ENCODE assay signal across 14 mouse cellular contexts in the genomic region with DNA sequence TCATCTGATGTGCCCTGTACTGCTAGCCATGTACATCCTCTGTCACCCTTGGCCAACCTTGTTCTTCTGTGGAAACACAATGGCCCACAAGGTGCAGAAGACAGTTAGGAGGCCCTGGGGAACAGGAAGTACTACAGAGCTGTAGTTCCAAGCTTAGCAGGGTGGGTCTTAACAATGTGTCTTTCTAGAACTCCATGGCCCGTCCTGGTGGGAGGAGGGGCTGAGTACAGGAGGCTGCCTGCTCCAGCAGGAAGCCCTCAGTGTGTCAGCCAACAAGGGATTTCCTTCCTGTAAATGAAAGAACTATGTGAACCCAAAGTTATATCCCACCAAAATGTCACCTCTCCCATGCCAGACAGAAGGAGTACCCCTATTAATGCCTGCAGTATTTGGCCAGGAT.
DNase-seq lines count a peak whose midpoint lies in the region; ATAC-seq lines count a peak whose summit lies in the region.
"Had no signal": no experiment of that assay in that cellular context is flagged by ENCODE, and none has a peak within 500 bp of the region (broad histone marks: within the 10 kb centered on the region; RNA-seq: fewer than 3 reads in every experiment).

No protein-coding gene starts in this region.

- WGBS in intestine, embryonic 16.5 days = 26% methylated on average over 1 of the region's 1 CpGs
- 31% methylated on average over 1 of the region's 1 CpGs for WGBS in intestine, embryonic 15.5 days
- WGBS in heart, embryonic 15.5 days = 44% methylated on average over 1 of the region's 1 CpGs

- H3K4me2 ChIP-seq in intestine, embryonic 16.5 days (ENCODE audit: low read depth, low read length) = no peak overlapping the region
- no peak overlapping the region for H3K4me2 ChIP-seq in intestine, embryonic 15.5 days (replicated peaks)
- H3K4me2 ChIP-seq in heart, embryonic 15.5 days = no peak overlapping the region
- H3K4me2 ChIP-seq: liver, embryonic 12.5 days had no signal

- H3K27me3 ChIP-seq in intestine, embryonic 16.5 days (replicated peaks; ENCODE audit: control insufficient read depth, insufficient read depth, low read length) = no peaks in the 10 kb centered on the region
- no peaks in the 10 kb centered on the region for H3K27me3 ChIP-seq in intestine, embryonic 15.5 days (replicated peaks)
- no peaks in the 10 kb centered on the region for H3K27me3 ChIP-seq in heart, embryonic 15.5 days
- H3K27me3 ChIP-seq: liver, embryonic 12.5 days; Patski had no signal

- no peak overlapping the region for H3K4me3 ChIP-seq in intestine, embryonic 16.5 days (ENCODE audit: low read length)
- no peak overlapping the region for H3K4me3 ChIP-seq in intestine, embryonic 15.5 days (replicated peaks)
- H3K4me3 ChIP-seq in heart, embryonic 15.5 days = no peak overlapping the region
- H3K4me3 ChIP-seq: liver, embryonic 12.5 days; midbrain, embryonic 10.5 days had no signal

- H3K36me3 ChIP-seq in intestine, embryonic 16.5 days (ENCODE audit: control insufficient read depth, insufficient read depth, low read length) = no peaks in the 10 kb centered on the region
- no peaks in the 10 kb centered on the region for H3K36me3 ChIP-seq in intestine, embryonic 15.5 days
- H3K36me3 ChIP-seq in heart, embryonic 15.5 days = no peaks in the 10 kb centered on the region
- H3K36me3 ChIP-seq: liver, embryonic 12.5 days; midbrain, embryonic 10.5 days had no signal

- peak; percentile 37 to 78 for DNase-seq in kidney, postnatal 25 days
- no peak for DNase-seq in right cerebral cortex, adult 18-20 months
- DNase-seq in cerebellum, postnatal 14 days = no peak
- DNase-seq: adrenal gland, adult 2 months; cerebellum, adult 11 months; retina, postnatal 1 day; thymus, postnatal 25 days had no signal

- H3K9ac ChIP-seq in intestine, embryonic 16.5 days (ENCODE audit: low read depth, low read length) = no peak overlapping the region
- H3K9ac ChIP-seq in intestine, embryonic 15.5 days = no peak overlapping the region
- H3K9ac ChIP-seq in heart, embryonic 15.5 days = no peak overlapping the region
- H3K9ac ChIP-seq: liver, embryonic 12.5 days had no signal

- peak; percentile 55; the same call in 1 of the 2 replicates for ATAC-seq in intestine, embryonic 16.5 days
- no peak for ATAC-seq in intestine, embryonic 15.5 days
- 0 out of 2 replicates have a peak, but pooled peaks have one; percentile 43 for ATAC-seq in heart, embryonic 15.5 days (replicated peaks; ENCODE audit: insufficient number of reproducible peaks, insufficient read depth, low FRiP score, low read depth)
- ATAC-seq in megakaryocyte progenitor cell, adult 5-6 weeks (replicated peaks; ENCODE audit: poor library complexity) = peak; percentile 38; the same call in 1 of the 2 replicates
- ATAC-seq: liver, embryonic 12.5 days; Patski had no signal

- H3K27ac ChIP-seq in intestine, embryonic 16.5 days (ENCODE audit: low read length) = no peak overlapping the region
- no peak overlapping the region for H3K27ac ChIP-seq in intestine, embryonic 15.5 days
- H3K27ac ChIP-seq in heart, embryonic 15.5 days = no peak overlapping the region
- H3K27ac ChIP-seq: liver, embryonic 12.5 days; midbrain, embryonic 10.5 days had no signal

- H3K4me1 ChIP-seq in intestine, embryonic 16.5 days (ENCODE audit: control insufficient read depth, insufficient read depth, low read length) = no peaks in the 10 kb centered on the region; the same call in 1 of the 2 replicates
- H3K4me1 ChIP-seq in intestine, embryonic 15.5 days (replicated peaks) = no peaks in the 10 kb centered on the region
- H3K4me1 ChIP-seq in heart, embryonic 15.5 days (replicated peaks) = peaks cover 17% of the 10 kb centered on the region
- H3K4me1 ChIP-seq: liver, embryonic 12.5 days had no signal

- H3K9me3 ChIP-seq in intestine, embryonic 16.5 days (ENCODE audit: control insufficient read depth, low read length) = no peaks in the 10 kb centered on the region
- H3K9me3 ChIP-seq in intestine, embryonic 15.5 days = no peaks in the 10 kb centered on the region
- H3K9me3 ChIP-seq in heart, embryonic 15.5 days (replicated peaks) = no peaks in the 10 kb centered on the region
- H3K9me3 ChIP-seq: liver, embryonic 12.5 days; midbrain, embryonic 10.5 days had no signal

Comparison
In these comparisons a context has a peak if more than half of its experiments do, and no peak if none do; other contexts are left out.
1. DNase-seq: peak in kidney, postnatal 25 days (2 of 2); none in right cerebral cortex, adult 18-20 months (single experiment) and cerebellum, postnatal 14 days (0 of 2).